Comparison of ENCODE assay signal across 26 mouse cellular contexts in genomic region chr15:96210721-96211400, GRCm38 (mm10).
A peak's percentile ranks its signal among the peaks of the same experiment; 100 is the strongest.
DNase-seq lines count a peak whose midpoint lies in the region; ATAC-seq and TF ChIP-seq lines count a peak whose summit lies in the region.
"Had no signal": no experiment of that assay in that cellular context is flagged by ENCODE, and none has a peak within 500 bp of the region (broad histone marks: within the 10 kb centered on the region; RNA-seq: fewer than 3 reads in every experiment).

No protein-coding gene starts in this region.

- no peak overlapping the region for H3K4me2 ChIP-seq in liver, embryonic 12.5 days
- H3K4me2 ChIP-seq in stomach, postnatal 0 days (replicated peaks; ENCODE audit: low read depth) = no peak overlapping the region
- H3K4me2 ChIP-seq: forebrain, embryonic 12.5 days; hindbrain, embryonic 13.5 days had no signal

- no peak for TF ChIP-seq POLR2A in liver, adult 2 months (IDR thresholded peaks at IDR 0.05; ENCODE audit: extremely low read depth, insufficient read depth, low read length)

- 86% methylated on average over 11 of the region's 11 CpGs for WGBS in liver, adult 2 months
- 66% methylated on average over 11 of the region's 11 CpGs for WGBS in liver, embryonic 12.5 days (ENCODE audit: insufficient replicate concordance)
- WGBS in stomach, postnatal 0 days = 81% methylated on average over 11 of the region's 11 CpGs

- no peak overlapping the region for H3K9ac ChIP-seq in liver, adult 2 months (ENCODE audit: low read depth, low read length)
- H3K9ac ChIP-seq in liver, embryonic 12.5 days = no peak overlapping the region
- H3K9ac ChIP-seq in stomach, postnatal 0 days (ENCODE audit: low read length) = no peak overlapping the region
- H3K9ac ChIP-seq: forebrain, embryonic 12.5 days; hindbrain, embryonic 13.5 days had no signal

- no peaks in the 10 kb centered on the region for H3K27me3 ChIP-seq in liver, adult 2 months (ENCODE audit: control insufficient read depth, insufficient read depth, low read length)
- H3K27me3 ChIP-seq in liver, embryonic 12.5 days (replicated peaks) = no peaks in the 10 kb centered on the region
- H3K27me3 ChIP-seq in stomach, postnatal 0 days (ENCODE audit: control insufficient read depth, insufficient read depth, low read length) = no peaks in the 10 kb centered on the region
- H3K27me3 ChIP-seq: forebrain, embryonic 12.5 days; hindbrain, embryonic 13.5 days had no signal

- no peaks in the 10 kb centered on the region for H3K36me3 ChIP-seq in liver, adult 2 months (ENCODE audit: control insufficient read depth, insufficient read depth, low read length)
- no peaks in the 10 kb centered on the region for H3K36me3 ChIP-seq in liver, embryonic 12.5 days
- H3K36me3 ChIP-seq in stomach, postnatal 0 days (ENCODE audit: control insufficient read depth, insufficient read depth, low read length) = no peaks in the 10 kb centered on the region
- H3K36me3 ChIP-seq: forebrain, embryonic 12.5 days; hindbrain, embryonic 13.5 days had no signal

- TF ChIP-seq CTCF in liver, adult 2 months (IDR thresholded peaks at IDR 0.05; ENCODE audit: low read depth, low read length) = no peak
- TF ChIP-seq CTCF in stomach, postnatal 0 days (IDR thresholded peaks at IDR 0.05; ENCODE audit: low read depth) = no peak

- no peak for TF ChIP-seq EP300 in stomach, postnatal 0 days (optimal IDR thresholded peaks at IDR 0.05)

- H3K27ac ChIP-seq in liver, adult 2 months (replicated peaks; ENCODE audit: insufficient read depth, low read depth, low read length) = no peak overlapping the region
- H3K27ac ChIP-seq in liver, embryonic 12.5 days = no peak overlapping the region
- no peak overlapping the region for H3K27ac ChIP-seq in stomach, postnatal 0 days (replicated peaks)
- H3K27ac ChIP-seq: forebrain, embryonic 12.5 days; hindbrain, embryonic 13.5 days; kidney, postnatal 0 days; macrophage had no signal

- DNase-seq in liver, adult 2 months (ENCODE audit: extremely low read depth, low read depth, low spot score) = peak; percentile 15
- peak; percentile 49 for DNase-seq in 3T3-L1 (ENCODE audit: low read depth, low spot score)
- peak; percentile 75 for DNase-seq in ES-CJ7 (ENCODE audit: low read depth, low spot score)
- DNase-seq in adipocyte (ENCODE audit: low spot score) = peak; percentile 28
- DNase-seq in stomach, postnatal 0 days (ENCODE audit: low spot score) = no peak
- DNase-seq in lung, postnatal 4 days = no peak
- no peak for DNase-seq in retina, postnatal 1 day
- DNase-seq: adrenal gland, postnatal 25 days; B cell, adult 2 months; cerebellum, adult 18-20 months; cerebellum, postnatal 10 days; gastrocnemius, postnatal 10 days; heart, postnatal 4 days; kidney, adult 8-10 months; kidney, postnatal 4 days; liver; midbrain, embryonic 14.5 days; thymus, adult 2 months; thymus, postnatal 36 days had no signal

- no peaks in the 10 kb centered on the region for H3K9me3 ChIP-seq in liver, embryonic 12.5 days (replicated peaks)
- no peaks in the 10 kb centered on the region for H3K9me3 ChIP-seq in stomach, postnatal 0 days (ENCODE audit: control insufficient read depth, low read length)
- H3K9me3 ChIP-seq: forebrain, embryonic 12.5 days; hindbrain, embryonic 13.5 days had no signal

- no peak for ATAC-seq in liver, embryonic 12.5 days
- ATAC-seq in stomach, postnatal 0 days (ENCODE audit: low FRiP score, low TSS enrichment) = no peak
- ATAC-seq: intestine, embryonic 16.5 days had no signal

- no peaks in the 10 kb centered on the region for H3K79me2 ChIP-seq in liver, adult 2 months (ENCODE audit: control insufficient read depth, insufficient read depth, low read length)

- no peak overlapping the region for H3K4me3 ChIP-seq in liver, adult 2 months (ENCODE audit: insufficient read depth, low read depth, low read length)
- H3K4me3 ChIP-seq in liver, embryonic 12.5 days = no peak overlapping the region
- no peak overlapping the region for H3K4me3 ChIP-seq in stomach, postnatal 0 days (ENCODE audit: low read depth, low read length)
- H3K4me3 ChIP-seq: erythroblast, embryonic 14.5 days; forebrain, embryonic 12.5 days; hindbrain, embryonic 13.5 days had no signal

- H3K4me1 ChIP-seq in liver, adult 2 months (ENCODE audit: control insufficient read depth, insufficient read depth, low read length) = no peaks in the 10 kb centered on the region
- H3K4me1 ChIP-seq in liver, embryonic 12.5 days = no peaks in the 10 kb centered on the region
- no peaks in the 10 kb centered on the region for H3K4me1 ChIP-seq in stomach, postnatal 0 days (replicated peaks; ENCODE audit: control insufficient read depth, insufficient read depth)
- H3K4me1 ChIP-seq: forebrain, embryonic 12.5 days; hindbrain, embryonic 13.5 days had no signal

Comparison
In these comparisons a context has a peak if more than half of its experiments do, and no peak if none do; other contexts are left out.
1. DNase-seq: peak in liver, adult 2 months (single experiment), 3T3-L1 (single experiment), ES-CJ7 (single experiment) and adipocyte (single experiment); none in stomach, postnatal 0 days (single experiment), lung, postnatal 4 days (0 of 2) and retina, postnatal 1 day (single experiment).